Mouse (Mus musculus): ENCODE measurements around the gene Hist1h1a.

The Hist1h1a gene

GRCm38 (mm10) chr13:23743963-23744362 is 19.5 kb upstream of the Hist1h1a start:
- no peak for DNase-seq (ENCODE audit: low spot score in 2 of 2)

GRCm38 (mm10) chr13:23744421-23745380 is 18.8 kb upstream of the Hist1h1a start:
- no peak for DNase-seq (ENCODE audit: low spot score in 2 of 2)

- DNase-seq (ENCODE audit: low spot score in 2 of 2), result peak in 1 of 2 experiments; percentile 90
Measured at GRCm38 (mm10) chr13:23745381-23746161, 17.9 kb upstream of the Hist1h1a start, which contains the start of gene Hist1h3c. TSS of gene Hist1h3c (minus strand) at chr13:23745602.

- DNase-seq (ENCODE audit: low spot score in 2 of 2), result peak; percentile 82 to 95
Measured at GRCm38 (mm10) chr13:23746201-23747080, 17.0 kb upstream of the Hist1h1a start, which contains the start of gene Hist1h2bb. TSS of gene Hist1h2bb (plus strand) at chr13:23746734.

- DNase-seq (ENCODE audit: low spot score in 2 of 2), result no peak
Measured at GRCm38 (mm10) chr13:23747081-23747891, 16.2 kb upstream of the Hist1h1a start.

- no peak for DNase-seq (ENCODE audit: low spot score in 2 of 2)
Measured at GRCm38 (mm10) chr13:23747892-23748288, 15.6 kb upstream of the Hist1h1a start.

- DNase-seq (ENCODE audit: low spot score in 2 of 2), result no peak
Measured at GRCm38 (mm10) chr13:23749563-23750121, 13.8 kb upstream of the Hist1h1a start.

GRCm38 (mm10) chr13:23750839-23751477 is 12.5 kb upstream of the Hist1h1a start, which contains the start of gene Hist1h2ab:
TSS of gene Hist1h2ab (plus strand) at chr13:23751126.
- DNase-seq (ENCODE audit: low spot score in 2 of 2), result peak in 1 of 2 experiments; percentile 44

- DNase-seq (ENCODE audit: low spot score in 2 of 2), result no peak
Measured at GRCm38 (mm10) chr13:23751478-23751956, 11.9 kb upstream of the Hist1h1a start.

GRCm38 (mm10) chr13:23752067-23752741 is 11.3 kb upstream of the Hist1h1a start, which contains the start of gene Hist1h3b:
TSS of gene Hist1h3b (plus strand) at chr13:23752267.
- peak in 1 of 2 experiments; percentile 96 for DNase-seq (ENCODE audit: low spot score in 2 of 2)

- no peak for DNase-seq (ENCODE audit: low spot score in 2 of 2)
Measured at GRCm38 (mm10) chr13:23752742-23753172, 10.7 kb upstream of the Hist1h1a start.

- DNase-seq (ENCODE audit: low spot score in 2 of 2), result no peak
Measured at GRCm38 (mm10) chr13:23753314-23754078, 10.0 kb upstream of the Hist1h1a start.

GRCm38 (mm10) chr13:23755000-23755399 is 8.5 kb upstream of the Hist1h1a start:
- DNase-seq (ENCODE audit: low spot score in 2 of 2), result no peak

GRCm38 (mm10) chr13:23756790-23757189 is 6.7 kb upstream of the Hist1h1a start, which contains the start of gene Hist1h4b:
TSS of gene Hist1h4b (plus strand) at chr13:23757013.
- DNase-seq (ENCODE audit: low spot score in 2 of 2), result peak; percentile 91 to 96

GRCm38 (mm10) chr13:23757211-23757773 is 6.2 kb upstream of the Hist1h1a start:
- peak in 1 of 2 experiments; percentile 31 for DNase-seq (ENCODE audit: low spot score in 2 of 2)

GRCm38 (mm10) chr13:23757921-23758320 is 5.5 kb upstream of the Hist1h1a start:
- no peak for DNase-seq (ENCODE audit: low spot score in 2 of 2)

GRCm38 (mm10) chr13:23759251-23759771 is 4.2 kb upstream of the Hist1h1a start:
- DNase-seq (ENCODE audit: low spot score in 2 of 2), result no peak

Measured in left cerebral cortex, adult 9 months (tissue).